Mouse (Mus musculus) c-Kit-positive CD71-positive TER-119-positive erythroid progenitor cells, embryonic 14.5 days (primary cell): ENCODE results near the gene Galnt13.
"Not testable (repeated sequence)": the region's sequence is repeated elsewhere in the genome, so short reads cannot be mapped to it uniquely, and the experiment has no call there.

Experiments
- DNase-seq: peaks from one replicate; pipeline ENCODE4 v3.0.0-alpha.2; 2013; ENCODE audit warnings: low spot score

The Galnt13 gene

DNA sequence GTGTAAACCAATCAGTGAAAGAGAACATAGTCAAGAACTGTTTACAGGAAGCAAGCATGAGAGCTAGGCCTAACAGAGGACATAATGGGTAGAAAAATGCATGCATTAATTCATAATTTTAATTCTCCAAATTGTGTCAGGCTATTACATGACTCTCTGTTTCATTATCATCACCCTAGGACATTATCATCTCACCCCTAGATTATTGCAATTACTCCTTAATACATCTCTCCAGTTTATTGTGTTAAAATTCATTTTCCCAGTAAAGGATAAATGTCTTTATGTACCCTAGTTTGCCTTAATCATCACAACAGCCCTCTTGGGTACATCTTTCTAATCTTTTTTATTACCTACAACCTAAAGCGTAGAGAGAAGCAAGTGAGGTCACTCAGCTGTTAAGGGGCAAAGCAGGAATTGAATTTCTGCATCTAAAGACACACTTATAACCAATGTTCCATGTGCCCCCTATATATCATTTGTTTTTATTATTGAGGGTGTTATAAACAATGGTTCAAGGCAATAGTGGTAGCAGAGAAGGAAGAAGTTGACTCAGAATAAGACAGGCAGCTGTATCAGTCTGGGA lies 479.1 kb downstream of the Galnt13 start:
- DNase-seq: no peak

DNA sequence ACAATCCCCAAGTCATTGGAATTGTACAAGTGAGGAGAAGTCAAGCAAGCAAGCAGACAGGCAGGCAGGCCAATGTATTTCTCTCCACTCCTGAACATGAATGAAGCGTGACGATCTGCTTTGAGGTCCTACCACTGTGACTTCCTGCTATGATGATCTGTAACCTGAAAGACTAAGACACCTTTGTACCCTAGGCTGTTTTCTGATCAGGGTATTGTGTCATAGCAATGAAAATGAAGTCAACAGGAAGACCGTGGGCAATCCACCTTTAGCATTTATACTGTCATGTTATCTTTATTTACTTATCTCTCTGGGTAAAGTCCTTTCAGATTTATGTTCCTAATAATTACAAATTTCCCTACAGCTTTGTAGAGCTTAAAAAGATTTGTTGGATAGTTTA lies 500.3 kb downstream of the Galnt13 start:
- no peak for DNase-seq

DNA sequence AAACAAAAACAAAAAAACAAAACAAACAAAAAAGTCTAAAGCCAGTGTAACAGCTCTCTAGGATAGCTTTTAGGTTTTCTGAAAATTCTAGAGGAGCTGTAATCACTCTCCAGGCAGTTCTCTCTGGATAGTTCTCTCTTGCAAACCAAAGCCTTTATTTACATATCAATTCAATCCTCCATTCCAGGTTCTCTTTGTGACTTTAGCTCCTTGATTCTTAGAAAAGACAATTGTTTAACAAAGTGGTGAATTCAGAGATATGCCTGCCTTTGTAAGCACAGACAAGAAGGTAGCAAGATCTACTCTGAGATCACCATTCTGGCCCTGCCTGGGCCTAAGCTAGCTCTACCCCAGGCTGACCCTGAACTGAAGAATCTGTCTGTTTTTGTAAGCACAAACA lies 501.2 kb downstream of the Galnt13 start:
- no peak for DNase-seq

DNA sequence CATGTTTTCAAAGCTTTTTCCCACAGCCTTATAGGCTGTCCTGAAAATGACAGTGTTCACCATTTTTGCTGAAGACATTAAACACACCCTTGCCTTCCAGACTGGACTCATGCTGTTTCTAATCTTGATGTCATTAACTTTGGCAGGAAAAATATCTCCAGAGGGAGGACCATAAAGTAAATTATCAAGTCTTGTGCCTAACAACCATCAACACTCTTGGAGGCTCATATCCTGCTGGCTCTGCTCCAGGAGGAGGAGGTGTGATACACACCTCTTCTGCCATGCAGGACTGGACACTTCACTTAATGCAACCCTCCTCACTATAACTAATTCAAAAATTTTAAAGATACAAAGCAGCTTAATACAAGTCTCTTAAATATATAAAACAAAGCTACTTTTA lies 502.0 kb downstream of the Galnt13 start:
- DNase-seq: no peak

DNA sequence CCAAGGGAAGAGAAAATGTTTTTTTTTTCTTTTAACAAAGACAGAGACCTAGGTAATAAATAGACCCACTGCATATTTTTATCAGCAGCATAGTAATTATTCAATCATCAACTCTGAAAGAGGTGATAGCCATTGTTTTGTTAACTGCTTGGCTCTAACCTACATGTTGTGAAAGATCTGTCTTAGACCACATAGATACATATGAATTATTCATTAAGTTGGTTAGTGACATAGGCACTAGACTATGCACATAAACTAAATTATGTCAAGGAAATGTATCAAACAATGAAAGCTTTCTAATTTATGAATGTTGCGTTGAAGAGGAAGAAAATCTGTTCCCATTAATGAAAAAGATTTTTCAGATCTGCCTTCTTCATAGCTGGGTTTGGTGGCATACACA lies 507.3 kb downstream of the Galnt13 start:
- DNase-seq: no peak

DNA sequence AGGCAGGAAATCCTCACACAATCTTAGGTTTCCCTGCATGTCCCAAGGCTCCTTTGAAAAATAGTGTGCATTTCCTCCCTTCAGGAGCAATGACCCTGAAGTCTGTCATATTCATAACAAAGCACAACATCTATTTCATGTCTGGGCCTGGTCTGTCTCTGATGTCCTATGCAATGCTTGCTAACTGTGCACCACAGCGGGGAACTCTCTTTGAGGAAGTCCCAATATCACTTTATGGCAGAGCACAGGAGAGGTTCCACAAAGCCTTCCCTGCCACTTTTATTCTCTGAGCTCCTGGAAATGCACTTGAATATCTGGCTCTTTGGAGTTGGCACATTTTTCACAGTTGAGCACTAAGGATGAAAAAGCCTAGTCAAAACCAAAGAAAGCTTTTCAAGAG lies 547.7 kb downstream of the Galnt13 start:
- DNase-seq: no peak

DNA sequence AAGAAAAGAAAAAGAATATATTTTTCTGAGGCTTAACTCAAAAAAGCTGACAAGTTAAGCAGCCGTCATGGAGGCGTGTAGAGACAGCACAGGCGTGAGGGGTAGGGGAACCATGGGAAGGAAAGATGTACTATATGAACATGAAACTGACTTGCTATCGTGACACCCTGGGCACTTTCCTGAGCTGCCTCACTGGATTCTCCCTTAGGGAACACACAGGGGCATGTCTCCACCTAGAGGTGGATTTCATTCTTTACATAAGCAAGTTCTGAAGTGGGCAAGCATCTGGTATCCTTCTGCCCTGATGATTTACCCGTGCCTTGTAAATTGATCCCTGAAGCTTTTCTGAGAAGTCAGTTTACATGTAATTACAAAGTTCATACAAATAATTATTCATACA lies 586.4 kb downstream of the Galnt13 start:
- not testable (repeated sequence) for DNase-seq

DNA sequence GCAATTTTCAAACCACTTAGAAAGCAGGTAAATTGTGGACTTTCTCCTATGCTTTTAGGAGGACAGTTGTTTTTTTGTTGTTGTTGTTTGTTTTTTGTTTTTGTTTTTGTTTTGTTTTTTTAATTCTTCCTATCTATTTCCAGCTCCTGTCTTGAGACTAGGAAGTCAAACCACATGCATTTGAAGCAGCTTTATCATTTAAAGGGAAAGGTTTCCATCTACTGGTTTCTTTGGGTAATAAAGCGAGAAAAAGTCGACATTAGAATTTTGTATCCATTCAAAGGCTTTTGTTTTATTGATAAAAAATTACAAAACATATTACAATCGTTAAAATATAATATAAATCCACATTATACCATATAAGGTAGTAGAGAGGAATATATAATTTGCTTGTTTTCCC lies 598.5 kb downstream of the Galnt13 start:
- DNase-seq: no peak

DNA sequence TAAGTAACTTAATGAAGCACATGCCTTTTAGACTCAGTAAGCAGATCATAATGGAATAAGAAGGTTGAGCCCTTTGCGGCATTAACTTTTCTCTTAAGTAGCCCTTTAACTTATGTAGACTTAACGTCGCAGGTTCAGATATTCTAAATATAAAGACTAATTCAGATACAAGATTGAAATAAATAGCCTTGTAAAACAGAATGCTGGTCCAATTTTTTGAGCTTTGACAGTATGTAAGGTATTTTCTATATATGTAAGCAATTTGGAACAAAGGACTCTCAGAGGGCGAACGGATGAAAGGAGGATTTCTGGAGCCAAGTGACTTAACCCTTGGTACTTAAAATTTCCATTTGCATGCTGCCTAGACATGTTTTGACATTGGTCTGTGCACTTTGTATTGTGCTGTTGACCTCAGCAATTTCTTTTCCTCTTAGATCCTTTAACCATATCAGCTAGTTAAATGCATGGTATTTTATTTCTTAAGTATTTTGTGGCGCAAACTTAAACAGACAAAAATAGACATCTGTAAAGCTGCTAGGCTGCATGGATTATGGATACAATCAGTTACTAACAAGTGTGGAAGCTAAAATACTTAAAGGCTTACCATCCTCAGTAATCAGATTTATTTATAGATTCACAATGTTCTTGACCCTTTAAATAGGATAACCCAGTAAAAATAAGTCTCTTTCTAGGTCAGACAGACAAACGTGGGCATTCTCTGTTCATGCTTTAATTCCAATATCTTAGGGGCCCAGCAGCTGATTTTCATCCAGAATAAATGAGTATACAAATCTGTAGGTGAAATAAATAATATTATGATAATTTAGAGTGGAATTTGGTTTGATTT lies 629.6 kb downstream of the Galnt13 start:
- no peak for DNase-seq

DNA sequence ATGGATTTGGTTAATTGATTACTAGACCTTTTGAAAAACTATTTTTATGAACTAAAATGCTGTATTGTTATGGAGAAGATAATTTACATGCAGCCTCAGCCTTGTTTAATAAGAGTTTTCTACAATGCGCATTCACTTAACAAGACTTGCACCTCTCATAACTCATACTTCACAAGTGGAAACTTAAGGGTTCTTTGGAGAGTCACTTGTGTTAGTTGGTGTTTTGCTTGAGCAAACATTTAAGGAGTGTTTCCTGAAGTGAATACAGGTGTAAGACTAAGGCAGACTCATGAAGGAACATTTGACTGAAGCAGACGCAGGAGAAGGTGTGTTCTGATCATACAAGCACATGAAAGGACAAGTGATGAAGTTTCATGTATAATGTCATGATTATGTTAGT lies 649.5 kb downstream of the Galnt13 start:
- no peak for DNase-seq

DNA sequence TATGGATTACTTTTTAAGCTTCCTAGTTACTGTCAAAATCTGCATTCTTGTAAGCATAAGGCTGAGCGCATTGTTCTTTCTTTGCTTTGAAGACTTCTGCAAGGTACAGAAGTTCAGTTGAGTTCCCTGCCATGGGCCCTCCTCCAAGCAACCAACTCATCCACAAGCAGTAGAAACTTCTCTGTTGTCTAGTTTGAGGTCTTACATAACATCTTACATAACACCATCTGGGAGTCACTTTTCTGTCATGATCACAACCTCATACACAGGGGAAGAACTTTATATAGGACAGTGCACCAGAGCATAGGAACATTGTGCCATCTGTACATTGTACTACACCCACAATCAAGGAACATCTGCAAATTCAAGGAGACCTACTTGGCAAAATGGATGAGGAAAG lies 651.9 kb downstream of the Galnt13 start:
- DNase-seq: no peak

DNA sequence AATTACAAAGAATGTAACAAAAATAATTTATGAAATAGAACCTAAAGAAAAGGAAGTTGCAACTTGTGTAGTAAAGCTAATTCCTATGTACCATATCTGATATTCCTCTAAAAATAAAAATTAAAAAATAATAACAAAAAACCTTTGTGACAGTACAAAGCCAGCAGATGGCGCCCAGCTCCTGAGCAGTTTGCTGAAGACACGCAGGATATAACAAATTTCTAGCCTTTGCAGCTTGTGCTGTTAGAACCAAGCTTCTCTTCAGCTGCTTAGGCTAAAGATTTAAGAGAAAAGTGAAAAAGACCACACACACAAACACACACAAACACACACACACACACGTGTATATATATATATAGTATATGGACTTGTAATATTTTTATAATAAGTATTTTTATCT lies 654.2 kb downstream of the Galnt13 start:
- DNase-seq: no peak

DNA sequence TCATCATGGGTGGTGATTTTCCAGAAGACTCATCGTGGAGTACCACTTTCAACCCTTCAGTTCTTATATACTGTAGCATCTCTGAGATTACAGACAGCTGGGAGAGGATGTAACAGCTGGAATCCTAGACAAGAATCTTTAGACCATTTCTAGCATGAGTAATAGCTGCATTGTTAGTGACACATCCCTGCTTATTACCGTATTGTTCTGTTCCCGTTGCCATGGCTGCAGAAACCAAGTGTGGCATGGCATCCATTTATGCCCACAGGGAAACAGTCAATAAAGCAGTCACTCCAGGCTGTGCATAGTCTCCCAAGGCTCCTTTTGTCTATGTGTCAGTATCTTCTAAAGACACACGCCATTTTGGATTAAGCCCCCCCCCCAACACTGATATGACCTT lies 655.4 kb downstream of the Galnt13 start:
- no peak for DNase-seq

DNA sequence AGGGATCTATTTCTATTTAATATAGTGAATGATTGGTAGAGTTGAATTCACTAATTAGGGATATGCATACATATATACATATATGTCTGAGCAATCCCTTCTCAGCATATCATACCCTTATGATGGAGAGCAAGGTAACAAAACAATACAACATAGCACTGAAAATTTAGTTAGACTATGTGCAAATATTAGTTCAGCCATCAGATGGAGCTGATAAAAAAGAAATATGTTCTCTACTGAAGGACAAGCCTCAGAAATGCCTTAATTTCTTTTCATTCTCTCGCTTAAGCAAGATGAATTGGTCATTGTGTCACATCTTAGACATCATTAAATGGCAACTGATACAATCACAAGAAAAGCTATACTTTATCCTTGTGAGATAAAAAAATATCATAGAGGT lies 663.0 kb downstream of the Galnt13 start:
- no peak for DNase-seq

DNA sequence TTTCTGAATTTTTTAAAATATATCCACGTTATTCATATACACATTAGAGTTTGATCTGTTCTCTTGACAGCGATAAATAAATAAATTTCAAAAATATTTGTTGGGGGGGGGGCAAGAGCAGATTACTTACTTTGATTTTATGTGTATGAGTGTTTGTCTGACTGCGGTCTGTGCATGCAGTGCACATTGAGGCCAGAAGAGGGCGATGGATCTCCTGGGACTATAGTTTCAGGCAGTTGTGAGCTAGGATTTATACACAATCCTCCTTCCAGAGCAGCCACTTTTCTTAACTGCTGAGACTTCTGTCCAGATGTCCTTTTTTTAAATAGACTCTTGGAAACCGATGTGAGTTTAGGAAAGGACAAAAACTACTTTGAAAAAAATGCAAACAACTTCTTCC lies 665.2 kb downstream of the Galnt13 start:
- no peak for DNase-seq

DNA sequence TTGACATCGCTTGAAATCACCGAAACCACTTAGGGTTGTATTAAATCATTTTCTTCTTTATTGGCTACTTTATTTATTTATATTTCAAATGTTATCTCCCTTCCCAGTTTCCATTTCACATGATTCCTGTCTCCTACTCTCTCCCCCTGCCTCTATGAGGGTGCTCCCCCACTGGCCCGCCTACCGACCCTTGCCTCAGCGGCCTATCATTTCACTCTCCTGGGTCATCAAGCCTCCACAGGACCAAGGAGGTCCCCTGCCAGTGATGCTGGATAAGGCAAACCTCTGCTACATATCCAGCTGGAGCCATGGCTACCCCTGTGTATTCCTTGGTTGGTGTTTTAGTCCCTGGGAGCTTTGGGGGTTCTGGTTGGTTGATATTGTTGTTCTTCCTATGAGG lies 667.4 kb downstream of the Galnt13 start:
- DNase-seq: no peak

DNA sequence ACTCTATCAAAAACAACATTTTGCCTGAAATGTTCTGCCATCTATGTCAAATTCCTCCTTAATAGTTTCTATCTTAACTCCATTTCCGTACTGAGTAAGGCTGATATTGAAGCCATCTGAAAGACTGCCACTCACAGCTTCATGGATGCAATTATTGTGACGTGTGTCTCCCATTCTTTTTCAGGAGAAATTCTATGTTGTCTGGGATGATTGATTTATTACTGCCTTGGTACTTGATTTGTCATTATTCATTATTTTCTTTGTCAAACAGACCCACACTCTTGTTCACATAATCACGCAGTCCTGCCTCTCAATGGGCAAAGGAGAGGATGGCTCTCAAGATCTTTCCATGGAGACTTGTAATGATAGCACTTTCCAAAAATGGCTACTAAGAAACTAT lies 671.7 kb downstream of the Galnt13 start:
- DNase-seq: no peak

DNA sequence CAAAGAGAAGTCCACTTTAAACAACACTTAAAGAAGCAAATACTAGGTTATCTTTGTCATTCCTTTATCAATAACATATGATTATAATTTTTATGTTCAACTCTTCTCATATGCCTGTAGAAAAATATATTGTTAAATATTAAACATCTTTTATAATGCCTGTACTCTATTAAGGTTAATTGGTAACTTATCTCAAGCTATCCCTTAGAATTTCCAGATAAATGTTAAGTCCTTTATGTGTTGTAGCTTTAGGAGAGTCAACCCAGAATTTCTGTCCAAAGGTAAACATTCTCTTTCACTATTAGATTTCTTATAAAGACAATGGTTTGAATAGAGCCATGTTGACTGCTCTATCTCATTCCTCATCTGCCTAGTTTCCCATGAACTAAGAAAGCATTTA lies 717.0 kb downstream of the Galnt13 start:
- DNase-seq: no peak

DNA sequence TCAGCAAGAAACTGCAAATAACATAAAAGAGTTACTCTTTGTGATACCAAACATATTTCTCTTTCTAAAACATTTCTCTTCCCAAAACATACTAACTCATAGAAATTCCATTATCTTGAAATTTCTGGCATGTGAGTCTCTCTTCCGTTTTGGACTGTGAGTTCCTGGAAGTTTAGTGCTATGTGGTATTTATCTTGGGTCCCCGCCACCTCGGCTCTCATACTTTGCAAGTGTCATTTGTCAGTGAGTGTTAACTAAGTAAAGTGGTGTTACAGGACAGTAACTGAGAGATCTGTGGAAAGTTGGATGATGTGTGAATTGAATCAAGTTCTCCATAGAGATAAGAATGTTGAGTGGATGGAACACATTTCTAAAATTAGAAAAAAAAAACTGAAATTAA lies 728.7 kb downstream of the Galnt13 start:
- no peak for DNase-seq
